16 mouse cellular contexts compared by ENCODE assay signal in genomic region chr2:66170721-66171120, GRCm38 (mm10).
"Had no signal": no experiment of that assay in that cellular context is flagged by ENCODE, and none has a peak within 500 bp of the region (broad histone marks: within the 10 kb centered on the region; RNA-seq: fewer than 3 reads in every experiment).

No protein-coding gene starts in this region.

- ATAC-seq: liver, postnatal 0 days; lung, postnatal 0 days; midbrain, embryonic 13.5 days; midbrain, embryonic 15.5 days had no signal

- DNase-seq: liver, postnatal 0 days; lung, adult 2 months; lung, postnatal 14 days; lung, postnatal 36 days; right cerebral cortex, postnatal 14 days; thymus, adult 18-20 months; thymus, postnatal 14 days; thymus, postnatal 36 days had no signal

- H3K27me3 ChIP-seq: lung, embryonic 15.5 days; megakaryocyte, embryonic 14.5 days; midbrain, embryonic 13.5 days; midbrain, embryonic 15.5 days; neural tube, embryonic 12.5 days had no signal

- H3K36me3 ChIP-seq: lung, embryonic 15.5 days; midbrain, embryonic 13.5 days; midbrain, embryonic 15.5 days; neural tube, embryonic 12.5 days had no signal

- H3K9ac ChIP-seq: liver, postnatal 0 days; lung, embryonic 15.5 days; midbrain, embryonic 13.5 days; midbrain, embryonic 15.5 days; neural tube, embryonic 12.5 days had no signal

- H3K4me2 ChIP-seq: lung, embryonic 15.5 days; midbrain, embryonic 11.5 days; midbrain, embryonic 13.5 days; midbrain, embryonic 15.5 days; neural tube, embryonic 12.5 days had no signal

- H3K9me3 ChIP-seq: lung, embryonic 15.5 days; megakaryocyte, embryonic 14.5 days; midbrain, embryonic 13.5 days; midbrain, embryonic 15.5 days; neural tube, embryonic 12.5 days had no signal

- H3K4me1 ChIP-seq: lung, embryonic 15.5 days; megakaryocyte, embryonic 14.5 days; midbrain, embryonic 13.5 days; midbrain, embryonic 15.5 days; neural tube, embryonic 12.5 days had no signal

- H3K27ac ChIP-seq: lung, embryonic 15.5 days; macrophage; midbrain, embryonic 13.5 days; midbrain, embryonic 15.5 days; neural tube, embryonic 12.5 days had no signal

- H3K4me3 ChIP-seq: lung, embryonic 15.5 days; megakaryocyte, embryonic 14.5 days; midbrain, embryonic 13.5 days; midbrain, embryonic 15.5 days; neural tube, embryonic 12.5 days had no signal
